Mouse (Mus musculus): ENCODE data around the gene Ankrd23. TPM values are rescaled to one million over a fixed set of nuclear protein-coding genes. Genes with fewer than 3 reads are reported as not detected.

Gene Ankrd23
- polyA plus RNA-seq, 1 experiment: 5.6 TPM

DNA sequence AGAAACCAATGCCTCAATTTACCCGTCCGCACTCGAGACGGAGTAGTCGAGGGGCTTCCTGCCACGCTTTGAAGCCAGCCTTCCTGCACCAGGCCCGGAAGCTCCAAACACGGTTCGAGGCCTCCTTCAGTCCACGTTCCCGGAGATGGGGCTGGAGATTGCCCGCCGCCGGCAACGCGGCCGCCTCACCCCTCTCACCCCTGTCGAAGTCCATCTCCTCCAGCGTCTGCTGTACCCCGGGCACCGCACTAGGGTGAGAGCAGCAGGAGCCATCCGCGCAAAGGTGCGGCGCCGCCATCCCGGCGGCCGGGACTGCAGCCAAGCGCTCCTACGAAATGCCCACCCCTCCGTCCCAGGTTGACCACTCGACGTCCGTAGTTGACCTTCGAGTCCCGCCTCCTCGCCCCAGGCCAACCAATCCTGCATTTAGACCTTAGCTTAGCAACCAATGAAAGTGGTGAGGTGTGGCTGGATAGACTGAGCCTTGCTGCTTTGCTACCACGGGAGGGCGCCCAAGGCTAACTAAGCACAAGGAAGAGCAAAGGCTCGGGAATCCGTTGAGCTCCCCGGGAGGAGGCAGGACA, 10.3 kb upstream of the Ankrd23 start, which contains the start of gene Ankrd39:
TSS of gene Ankrd39 (minus strand) at position 558 of the 584 bp plus-strand sequence.
- peaks cover 42% of the 10 kb centered on the region for H3K36me3 ChIP-seq (replicated peaks; ENCODE audit: low read length)
- H3K4me1 ChIP-seq: peaks cover 20% of the 10 kb centered on the region
- peaks cover 30% of the 10 kb centered on the region for H3K27me3 ChIP-seq (replicated peaks)
- no peaks in the 10 kb centered on the region for H3K9me3 ChIP-seq
- H3K4me3 ChIP-seq (replicated peaks): peak within 1 kb of the TSS; percentile 98
- no peak for TF ChIP-seq GATA1 (IDR thresholded peaks at IDR 0.05; ENCODE audit: borderline replicate concordance, low read length)
- no peak for TF ChIP-seq FLI1 (IDR thresholded peaks at IDR 0.05; ENCODE audit: low read length)

DNA sequence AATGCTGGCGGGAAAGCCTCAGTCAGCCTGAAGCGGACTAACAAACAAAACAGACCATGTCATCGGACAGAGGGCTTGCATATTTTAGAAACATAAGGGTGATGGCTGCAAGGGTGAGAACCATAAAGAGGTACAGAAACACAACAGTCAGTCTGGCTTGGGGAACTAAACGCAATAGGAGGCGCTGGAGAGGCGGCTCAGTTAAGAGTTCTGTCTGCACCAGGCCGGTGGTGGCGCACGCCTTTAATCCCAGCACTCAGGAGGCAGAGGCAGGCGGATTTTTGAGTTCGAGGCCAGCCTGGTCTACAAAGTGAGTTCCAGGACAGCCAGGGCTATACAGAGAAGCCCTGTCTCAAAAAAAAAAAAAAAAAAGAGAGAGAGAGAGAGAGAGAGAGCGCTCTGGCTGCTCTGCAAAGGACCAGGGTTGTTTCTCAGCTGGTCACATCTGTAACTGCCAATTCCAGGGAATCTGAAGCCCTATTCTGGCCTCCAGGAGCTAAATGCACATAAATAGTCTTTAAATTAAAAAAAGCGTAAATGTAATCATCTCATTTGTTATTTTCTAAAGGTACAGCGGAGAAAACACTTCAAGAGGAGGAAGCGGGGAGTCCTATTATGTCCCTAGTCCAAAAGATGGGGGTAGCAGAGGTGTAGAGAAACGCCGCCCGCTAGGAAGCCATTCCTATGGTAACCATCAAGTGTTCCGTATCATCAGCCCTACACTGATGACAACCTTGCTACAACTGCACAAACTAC, 9.3 kb upstream of the Ankrd23 start:
- peaks cover 24% of the 10 kb centered on the region for H3K27me3 ChIP-seq (replicated peaks)
- no peaks in the 10 kb centered on the region for H3K9me3 ChIP-seq
- peaks cover 20% of the 10 kb centered on the region for H3K4me1 ChIP-seq
- TF ChIP-seq FLI1 (IDR thresholded peaks at IDR 0.05; ENCODE audit: low read length): no peak
- peak overlapping the region; percentile 98 for H3K4me3 ChIP-seq (replicated peaks)
- peaks cover 44% of the 10 kb centered on the region for H3K36me3 ChIP-seq (replicated peaks; ENCODE audit: low read length)

DNA sequence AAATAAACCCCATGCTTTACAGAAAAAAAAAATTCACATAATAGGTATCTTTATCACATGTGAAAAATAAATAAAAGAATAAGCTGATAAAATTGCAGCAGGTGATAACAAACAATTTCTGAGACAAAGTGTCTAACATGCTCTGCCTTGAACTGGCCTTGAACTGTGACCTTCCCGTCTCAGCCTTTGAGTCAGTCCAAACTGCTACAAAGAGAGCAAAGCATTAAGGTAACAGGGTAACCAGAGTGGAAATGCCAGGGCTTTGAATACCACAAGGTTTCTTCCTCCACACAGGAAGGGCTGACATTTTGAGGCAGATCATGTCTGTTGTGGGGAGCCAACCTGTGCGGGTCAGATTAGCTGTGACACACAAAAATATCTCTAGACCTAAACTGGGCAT, 8.7 kb upstream of the Ankrd23 start:
- H3K27me3 ChIP-seq (replicated peaks): peaks cover 18% of the 10 kb centered on the region
- H3K4me1 ChIP-seq: peaks cover 20% of the 10 kb centered on the region
- no peaks in the 10 kb centered on the region for H3K9me3 ChIP-seq
- no peak overlapping the region for H3K4me3 ChIP-seq (replicated peaks)
- TF ChIP-seq GATA1 (IDR thresholded peaks at IDR 0.05; ENCODE audit: borderline replicate concordance, low read length) (no peak), FLI1 (IDR thresholded peaks at IDR 0.05; ENCODE audit: low read length) (no peak)
- H3K36me3 ChIP-seq (replicated peaks; ENCODE audit: low read length): peaks cover 49% of the 10 kb centered on the region

DNA sequence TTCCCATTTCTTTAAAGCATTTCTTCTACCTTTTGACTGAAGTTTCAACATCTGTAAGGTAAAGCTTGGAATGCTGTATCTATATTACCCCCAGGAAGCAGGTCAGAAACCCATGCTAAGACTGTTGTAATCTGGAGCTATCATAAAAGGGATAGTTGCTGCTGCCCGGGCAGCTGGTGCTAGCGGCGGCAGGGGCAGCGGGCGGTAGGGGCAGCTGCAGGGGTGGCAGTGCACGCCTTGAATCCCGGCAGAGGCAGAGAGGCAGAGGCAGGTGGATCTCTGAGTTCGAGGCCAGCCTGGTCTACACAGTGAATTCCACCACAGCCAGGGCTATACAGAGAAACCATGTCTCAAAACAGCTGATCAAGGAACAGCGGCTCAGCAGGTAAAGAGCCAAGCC, 6.2 kb upstream of the Ankrd23 start:
- peaks cover 62% of the 10 kb centered on the region for H3K36me3 ChIP-seq (replicated peaks; ENCODE audit: low read length)
- no peaks in the 10 kb centered on the region for H3K27me3 ChIP-seq (replicated peaks)
- H3K4me1 ChIP-seq: peaks cover 20% of the 10 kb centered on the region
- H3K9me3 ChIP-seq: no peaks in the 10 kb centered on the region
- no peak for TF ChIP-seq GATA1 (IDR thresholded peaks at IDR 0.05; ENCODE audit: borderline replicate concordance, low read length)
- TF ChIP-seq FLI1 (IDR thresholded peaks at IDR 0.05; ENCODE audit: low read length): no peak
- no peak overlapping the region for H3K4me3 ChIP-seq (replicated peaks)

DNA sequence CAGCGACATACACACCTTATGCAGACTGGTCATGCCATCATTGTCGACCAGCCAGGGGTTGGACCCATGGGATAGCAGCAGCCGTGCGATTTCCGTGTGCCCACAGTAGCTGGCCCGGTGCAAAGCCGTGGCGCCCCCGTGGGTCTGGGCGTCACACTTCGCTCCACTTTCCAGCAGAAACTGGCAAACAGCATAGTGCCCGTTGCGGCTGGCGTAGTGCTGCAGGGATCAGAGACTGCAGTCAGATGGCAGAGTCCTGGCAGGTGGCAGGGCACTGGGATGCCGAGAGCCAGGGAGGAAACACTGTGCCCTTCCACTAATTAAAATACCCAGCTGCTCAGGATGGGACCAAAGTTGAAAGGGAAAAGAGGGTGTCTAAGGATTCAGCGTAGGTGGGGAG, 5.2 kb upstream of the Ankrd23 start:
- no peaks in the 10 kb centered on the region for H3K9me3 ChIP-seq
- H3K27me3 ChIP-seq (replicated peaks): no peaks in the 10 kb centered on the region
- H3K4me1 ChIP-seq: peaks cover 14% of the 10 kb centered on the region
- H3K4me3 ChIP-seq (replicated peaks): no peak overlapping the region
- TF ChIP-seq FLI1 (IDR thresholded peaks at IDR 0.05; ENCODE audit: low read length) (no peak), GATA1 (IDR thresholded peaks at IDR 0.05; ENCODE audit: borderline replicate concordance, low read length) (no peak)
- peaks cover 67% of the 10 kb centered on the region for H3K36me3 ChIP-seq (replicated peaks; ENCODE audit: low read length)

DNA sequence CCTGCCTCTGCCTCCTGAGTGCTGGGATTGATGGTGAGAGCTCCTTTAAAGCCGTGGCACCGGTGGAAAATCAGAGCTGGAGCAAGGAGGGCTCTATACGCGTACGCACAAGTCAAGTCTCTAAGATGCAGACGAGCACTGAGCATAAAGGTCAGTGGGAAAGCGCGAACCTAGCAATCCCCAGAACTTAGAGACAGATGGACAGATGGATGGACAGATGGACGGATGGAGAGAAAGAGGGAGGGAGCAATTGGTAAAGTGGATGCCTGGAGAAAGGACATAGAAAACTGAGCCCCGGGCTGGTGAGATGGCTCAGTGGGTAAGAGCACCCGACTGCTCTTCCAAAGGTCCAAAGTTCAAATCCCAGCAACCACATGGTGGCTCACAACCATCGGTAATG, 4.1 kb upstream of the Ankrd23 start:
- Histone ChIP-seq H3K27me3 (replicated peaks) (no peaks in the 10 kb centered on the region), H3K4me3 (replicated peaks) (no peak overlapping the region), H3K9me3 (no peaks in the 10 kb centered on the region), H3K36me3 (replicated peaks; ENCODE audit: low read length) (peaks cover 75% of the 10 kb centered on the region), H3K4me1 (peaks cover 5% of the 10 kb centered on the region)
- no peak for TF ChIP-seq FLI1 (IDR thresholded peaks at IDR 0.05; ENCODE audit: low read length)
- no peak for TF ChIP-seq GATA1 (IDR thresholded peaks at IDR 0.05; ENCODE audit: borderline replicate concordance, low read length)

DNA sequence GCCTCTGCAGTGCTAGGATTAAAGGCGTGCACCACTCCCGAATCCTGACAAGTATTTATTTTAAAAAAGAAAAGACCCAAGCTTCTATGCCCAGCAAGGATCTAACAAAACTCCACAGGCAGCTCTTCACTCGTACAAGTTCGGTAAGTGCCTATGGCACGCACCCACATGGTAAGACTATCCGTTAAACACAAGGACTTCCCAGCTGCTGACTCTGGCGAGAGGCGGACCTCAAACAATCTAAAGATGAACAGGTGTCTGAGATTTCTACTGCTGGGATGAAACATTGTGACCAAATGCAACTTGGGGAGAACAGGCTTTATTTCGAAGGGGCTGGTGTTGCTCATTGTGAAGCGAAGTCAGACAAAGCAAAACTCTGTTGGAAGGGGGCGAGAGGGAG, 3.4 kb upstream of the Ankrd23 start:
- peaks cover 82% of the 10 kb centered on the region for H3K36me3 ChIP-seq (replicated peaks; ENCODE audit: low read length)
- TF ChIP-seq FLI1 (IDR thresholded peaks at IDR 0.05; ENCODE audit: low read length) (no peak), GATA1 (IDR thresholded peaks at IDR 0.05; ENCODE audit: borderline replicate concordance, low read length) (no peak)

DNA sequence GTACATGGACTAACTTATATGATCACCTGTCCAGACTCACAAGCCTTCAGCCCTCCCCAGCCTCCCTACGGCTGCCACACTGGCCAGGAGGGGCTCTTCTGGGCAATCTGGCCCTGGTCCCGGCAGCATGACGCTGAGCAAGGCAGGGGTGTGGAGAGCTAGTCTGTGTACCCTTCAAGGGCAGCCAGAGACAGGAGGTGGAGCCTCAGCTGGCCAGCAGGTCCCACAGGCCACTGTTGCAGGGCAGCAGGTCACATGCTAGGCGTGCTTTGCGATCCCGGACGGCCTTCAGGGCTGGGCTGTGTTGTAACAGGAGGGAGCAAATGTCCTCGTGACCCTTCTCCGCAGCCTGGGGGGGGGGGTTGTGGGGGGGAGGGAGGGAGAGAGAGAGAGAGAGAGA, 2.5 kb upstream of the Ankrd23 start, which contains the start of gene Gm42417:
TSS of gene Gm42417 (minus strand) at position 244 of the 400 bp plus-strand sequence.
- Histone ChIP-seq H3K4me3 (replicated peaks) (no peak within 1 kb of the TSS), H3K36me3 (replicated peaks; ENCODE audit: low read length) (peaks cover 89% of the 10 kb centered on the region), H3K9me3 (no peaks in the 10 kb centered on the region), H3K4me1 (peaks cover 5% of the 10 kb centered on the region; the same call in 1 of the 2 replicates), H3K27me3 (replicated peaks) (no peaks in the 10 kb centered on the region)
- TF ChIP-seq GATA1 (IDR thresholded peaks at IDR 0.05; ENCODE audit: borderline replicate concordance, low read length) (no peak), FLI1 (IDR thresholded peaks at IDR 0.05; ENCODE audit: low read length) (no peak)

More for the DNA sequence above, 3.4 kb upstream of the Ankrd23 start:
- no peak overlapping the region for H3K4me3 ChIP-seq (replicated peaks)
- H3K9me3 ChIP-seq: no peaks in the 10 kb centered on the region
- H3K27me3 ChIP-seq (replicated peaks): no peaks in the 10 kb centered on the region
- no peaks in the 10 kb centered on the region; the same call in 1 of the 2 replicates for H3K4me1 ChIP-seq

DNA sequence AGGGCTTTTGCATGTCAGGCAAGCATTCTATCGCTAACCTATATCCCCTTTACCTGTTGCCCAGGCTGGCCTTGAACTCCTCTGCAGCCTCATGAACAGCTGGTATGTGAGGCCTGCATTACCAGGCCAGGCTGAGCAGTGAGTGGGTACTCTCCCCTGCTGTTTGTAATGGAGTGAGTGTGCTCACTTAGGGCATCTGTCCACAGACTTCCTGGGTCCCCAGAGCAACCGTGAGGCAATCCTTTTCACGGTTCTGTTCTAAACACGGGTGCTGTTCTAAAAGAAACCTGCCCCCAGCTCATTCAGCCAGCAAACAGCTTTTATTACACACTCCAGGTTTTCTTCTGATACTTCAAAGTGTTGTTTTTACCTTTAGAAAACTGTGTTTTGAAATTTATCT, 2.0 kb upstream of the Ankrd23 start:
- TF ChIP-seq FLI1 (IDR thresholded peaks at IDR 0.05; ENCODE audit: low read length) (no peak), GATA1 (IDR thresholded peaks at IDR 0.05; ENCODE audit: borderline replicate concordance, low read length) (no peak)
- H3K36me3 ChIP-seq (replicated peaks; ENCODE audit: low read length): peaks cover 89% of the 10 kb centered on the region
- no peaks in the 10 kb centered on the region for H3K27me3 ChIP-seq (replicated peaks)
- peaks cover 5% of the 10 kb centered on the region; the same call in 1 of the 2 replicates for H3K4me1 ChIP-seq
- no peak overlapping the region for H3K4me3 ChIP-seq (replicated peaks)
- H3K9me3 ChIP-seq: no peaks in the 10 kb centered on the region

DNA sequence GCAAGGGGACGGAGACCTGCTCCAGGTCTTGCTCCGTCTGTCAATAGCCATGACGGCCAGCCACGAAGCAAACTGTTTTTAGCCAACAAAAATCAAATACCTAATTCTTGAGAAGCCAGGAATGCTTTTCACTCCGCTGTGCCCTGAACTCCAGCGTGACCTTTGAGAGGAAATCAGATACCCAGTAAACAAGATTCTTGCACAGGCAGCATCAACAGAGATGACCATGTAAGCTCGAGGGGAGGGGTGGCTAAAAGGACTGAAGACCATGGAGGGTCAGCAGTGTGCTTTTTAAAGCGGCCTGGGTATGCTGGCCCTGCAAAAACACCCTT, 320 bp downstream of the Ankrd23 start:
- Histone ChIP-seq H3K4me1 (peaks cover 5% of the 10 kb centered on the region; the same call in 1 of the 2 replicates), H3K9me3 (no peaks in the 10 kb centered on the region), H3K27me3 (replicated peaks) (no peaks in the 10 kb centered on the region), H3K4me3 (replicated peaks) (no peak overlapping the region), H3K36me3 (replicated peaks; ENCODE audit: low read length) (peaks cover 88% of the 10 kb centered on the region)
- no peak for TF ChIP-seq GATA1 (IDR thresholded peaks at IDR 0.05; ENCODE audit: borderline replicate concordance, low read length)
- TF ChIP-seq FLI1 (IDR thresholded peaks at IDR 0.05; ENCODE audit: low read length): no peak
